ENCODE assay signal across 8 mouse cellular contexts in the genomic region with DNA sequence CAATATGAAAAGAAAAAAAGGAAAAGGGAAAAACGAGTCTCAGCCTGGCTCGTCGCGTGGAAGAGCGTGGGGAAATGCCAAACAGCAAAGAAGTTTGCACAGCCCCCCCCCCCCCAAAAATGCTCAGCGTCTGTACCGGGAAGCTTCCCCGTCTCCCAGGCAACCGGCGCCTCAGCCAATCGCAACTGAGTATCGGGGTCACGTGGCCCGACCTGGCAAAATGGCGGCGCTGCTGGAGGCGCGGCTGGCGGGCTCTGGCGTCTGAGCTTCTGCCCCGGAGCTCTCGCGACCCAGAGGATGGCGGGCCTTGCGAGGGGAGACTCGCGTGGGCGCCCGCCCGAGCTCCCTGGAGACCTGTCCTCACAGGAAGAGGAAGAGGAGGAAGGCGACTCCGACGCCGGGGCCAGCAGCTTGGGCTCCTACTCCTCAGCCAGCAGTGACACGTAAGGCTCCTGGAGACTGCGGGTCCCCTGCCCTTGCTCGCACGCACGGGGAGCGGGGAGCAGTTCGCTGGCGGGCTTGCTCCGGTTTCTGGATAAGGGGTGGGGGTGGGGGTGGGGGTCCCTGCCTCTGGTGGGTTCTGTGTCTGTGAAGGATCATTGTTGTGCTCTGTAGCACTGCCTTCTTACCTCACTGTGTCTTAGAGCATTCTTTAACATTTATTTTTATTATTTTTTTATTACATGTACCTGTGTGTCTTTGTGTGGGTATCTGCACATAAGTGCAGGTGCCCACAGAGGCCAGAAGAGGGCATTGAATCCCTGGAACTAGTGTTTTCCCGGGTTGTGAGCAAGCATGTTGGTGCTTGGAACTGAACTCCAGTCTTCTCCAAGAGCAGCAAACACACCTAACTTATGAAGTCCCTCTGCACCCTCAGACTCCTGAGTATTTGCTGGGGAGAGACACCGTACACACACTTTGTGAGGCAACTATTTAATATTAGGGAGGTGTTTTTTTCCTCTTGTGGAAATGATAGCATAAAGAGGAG. TPM values are rescaled to one million over a fixed set of nuclear protein-coding genes. Genes with fewer than 3 reads are reported as not detected.
A peak's percentile ranks its signal among the peaks of the same experiment; 100 is the strongest.
DNase-seq lines count a peak whose midpoint lies in the region; ATAC-seq and TF ChIP-seq lines count a peak whose summit lies in the region.

No protein-coding gene starts in this region.

- ATAC-seq in Patski, result peak; percentile 86
- ATAC-seq in hindbrain, embryonic 12.5 days (ENCODE audit: low FRiP score), result peak; percentile 96

- 4% methylated on average over 45 of the region's 45 CpGs for WGBS in hindbrain, embryonic 12.5 days

- H3K27ac ChIP-seq in hindbrain, embryonic 12.5 days, result peak overlapping the region; percentile 64

- peak overlapping the region; percentile 85 for H3K4me3 ChIP-seq in hindbrain, embryonic 12.5 days

- peaks cover 17% of the 10 kb centered on the region for H3K27me3 ChIP-seq in Patski
- H3K27me3 ChIP-seq in hindbrain, embryonic 12.5 days, result no peaks in the 10 kb centered on the region

- no peaks in the 10 kb centered on the region for H3K36me3 ChIP-seq in hindbrain, embryonic 12.5 days

- POLR2A ChIA-PET in Patski (lab: Charles Lee), result interaction anchor here (0.6 to 1.1 kb wide), 5 partner anchors 9 to 441 kb away, joined by 3 to 7 read pairs (median 4); a partner anchor contains a TSS

- peak; percentile 69 for TF ChIP-seq CTCF in Patski (IDR thresholded peaks at IDR 0.05)

- peaks cover 3% of the 10 kb centered on the region for H3K4me1 ChIP-seq in hindbrain, embryonic 12.5 days

- H3K9me3 ChIP-seq in hindbrain, embryonic 12.5 days (replicated peaks), result no peaks in the 10 kb centered on the region

- peak overlapping the region; percentile 66 for H3K4me2 ChIP-seq in hindbrain, embryonic 12.5 days (replicated peaks)

- in situ Hi-C loops in Patski (cut with MboI; ENCODE audit: low pct_unique_long_range_greater_than_20kb), result no loop called here

- DNase-seq in Patski (ENCODE audit: low read depth, low spot score), result no peak
- DNase-seq in cerebellum, postnatal 10 days, result peak; percentile 96 to 97
- DNase-seq in frontal cortex, postnatal 10 days (ENCODE audit: low spot score in 2 of 2), result peak; percentile 76 to 88
- DNase-seq in layer of hippocampus, postnatal 14 days (ENCODE audit: low spot score in 2 of 2), result peak; percentile 83 to 88
- peak; percentile 94 for DNase-seq in lung, postnatal 10 days
- DNase-seq in ovary, postnatal 14 days (ENCODE audit: low spot score), result peak; percentile 89
- DNase-seq in thymus, postnatal 10 days (ENCODE audit: low spot score in 2 of 2), result peak; percentile 84 to 90

- CTCF ChIA-PET in Patski (lab: Charles Lee), result interaction anchor here (1.4 kb wide), 1 partner anchor 10 kb away, joined by 6 read pairs; a partner anchor contains a TSS

- peak overlapping the region; percentile 79 for H3K9ac ChIP-seq in hindbrain, embryonic 12.5 days

RNA-seq across cellular contexts. Expression of a gene that starts 9.8 kb away (rescaled TPM):
- 12.6 TPM for polyA plus RNA-seq in Patski (2021)
- polyA plus RNA-seq in hindbrain, embryonic 12.5 days (2016; fragmentation: Nextera tagmentation; extraction: Ambion mirVana), result 6.6 and 6.8 TPM in 2 replicates
- 1 to 10 TPM; 5.2 to 5.5 TPM for total RNA-seq in layer of hippocampus, postnatal 14 days (2021)
